Mouse (Mus musculus) heart, postnatal 0 days (tissue): Measurements from ENCODE around the gene Atcay.

Source experiments
- CTCF ChIP-seq: IDR thresholded peaks from 2 replicates; pipeline ENCODE4 v1.5.1; 2016; ENCODE audit warnings: antibody characterized with exemption, control low read depth, low read depth
- EP300 ChIP-seq: IDR thresholded peaks from 2 replicates; pipeline ENCODE4 v1.6.1; 2016; ENCODE audit warnings: antibody characterized with exemption, low read depth

DNA sequence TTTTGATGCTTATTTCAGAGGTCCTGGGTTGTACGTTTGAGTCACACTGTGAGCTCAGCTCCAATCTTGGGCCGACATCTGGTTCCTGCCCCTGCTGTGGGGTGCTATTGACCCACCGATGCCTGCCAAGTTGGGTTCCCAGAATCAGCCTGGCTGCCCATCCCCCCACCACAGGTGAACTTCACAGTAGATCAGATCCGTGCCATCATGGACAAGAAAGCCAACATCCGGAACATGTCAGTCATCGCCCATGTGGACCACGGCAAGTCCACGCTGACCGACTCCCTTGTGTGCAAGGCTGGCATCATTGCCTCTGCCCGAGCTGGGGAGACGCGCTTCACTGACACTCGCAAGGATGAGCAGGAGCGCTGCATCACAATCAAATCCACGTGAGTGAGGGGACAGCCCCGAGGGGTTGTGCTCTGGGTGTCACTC is 53.1 kb downstream of the Atcay start:
- TF ChIP-seq EP300 = no peak
- no peak for TF ChIP-seq CTCF
